Mouse (Mus musculus) stomach, embryonic 16.5 days (tissue): ENCODE results near the gene Phf23. TPM values are rescaled to one million over a fixed set of nuclear protein-coding genes. Genes with fewer than 3 reads are reported as not detected.

Experiments used
- ATAC-seq: fragments of 200-750 bp; cut with Nextera tagmentation; 2 replicates; pipeline ENCODE4 v1.8.0; 2017; ENCODE audit warnings: moderate number of reproducible peaks, moderate TSS enrichment; ENCODE audit not compliant: insufficient read depth, low FRiP score
- H3K27ac ChIP-seq: fragments of 300-500 bp; sonication (generic); 2 replicates; pipeline ENCODE4 v1.5.1; 2014; ENCODE audit warnings: low read length
- H3K27me3 ChIP-seq: fragments of 300-500 bp; sonication (generic); 2 replicates; pipeline ENCODE4 v1.6.1; 2014; ENCODE audit warnings: low read length, control low read depth, mixed read lengths; ENCODE audit not compliant: control insufficient read depth, insufficient read depth
- H3K36me3 ChIP-seq: fragments of 300-500 bp; sonication (generic); 2 replicates; pipeline ENCODE4 v1.6.1; 2014; ENCODE audit warnings: low read length; ENCODE audit not compliant: control insufficient read depth, insufficient read depth
- H3K4me1 ChIP-seq: fragments of 300-500 bp; sonication (generic); 2 replicates; pipeline ENCODE4 v1.6.1; 2014; ENCODE audit warnings: low read length, control low read depth, mixed read lengths; ENCODE audit not compliant: control insufficient read depth, insufficient read depth
- H3K4me2 ChIP-seq: fragments of 300-500 bp; sonication (generic); 2 replicates; pipeline ENCODE4 v1.6.1; 2014; ENCODE audit warnings: low read depth, low read length, mixed read lengths
- H3K4me3 ChIP-seq: fragments of 300-500 bp; sonication (generic); replicated peaks from 2 replicates; pipeline ENCODE4 v1.5.1; 2014; ENCODE audit warnings: mild to moderate bottlenecking, low read length
- H3K9ac ChIP-seq: fragments of 300-500 bp; sonication (generic); 2 replicates; pipeline ENCODE4 v1.6.1; 2014; ENCODE audit warnings: low read length
- H3K9me3 ChIP-seq: fragments of 300-500 bp; sonication (generic); replicated peaks from 2 replicates; pipeline ENCODE4 v1.6.1; 2016; ENCODE audit warnings: low read length, control low read depth; ENCODE audit not compliant: control insufficient read depth
- WGBS: fragments of 180-500 bp; shearing (Covaris S2); extraction: QIAGEN DNeasy Blood & Tissue Kit; methylation state at CpG from one replicate; pipeline ENCODE4 v1.1.7; 2014; 5-methylcytosine and 5-hydroxymethylcytosine counted together
- polyA plus RNA-seq: library from polyadenylated mRNA; unstranded; fragments of >200 nt; fragmentation: Nextera tagmentation; extraction: Ambion mirVana; gene quantifications from 2 replicates; pipeline ENCODE4 v1.2.1, GENCODE M21; 2015

Gene Phf23
- polyA plus RNA-seq, 1 experiment from 2014 or later = 47.9 TPM

DNA sequence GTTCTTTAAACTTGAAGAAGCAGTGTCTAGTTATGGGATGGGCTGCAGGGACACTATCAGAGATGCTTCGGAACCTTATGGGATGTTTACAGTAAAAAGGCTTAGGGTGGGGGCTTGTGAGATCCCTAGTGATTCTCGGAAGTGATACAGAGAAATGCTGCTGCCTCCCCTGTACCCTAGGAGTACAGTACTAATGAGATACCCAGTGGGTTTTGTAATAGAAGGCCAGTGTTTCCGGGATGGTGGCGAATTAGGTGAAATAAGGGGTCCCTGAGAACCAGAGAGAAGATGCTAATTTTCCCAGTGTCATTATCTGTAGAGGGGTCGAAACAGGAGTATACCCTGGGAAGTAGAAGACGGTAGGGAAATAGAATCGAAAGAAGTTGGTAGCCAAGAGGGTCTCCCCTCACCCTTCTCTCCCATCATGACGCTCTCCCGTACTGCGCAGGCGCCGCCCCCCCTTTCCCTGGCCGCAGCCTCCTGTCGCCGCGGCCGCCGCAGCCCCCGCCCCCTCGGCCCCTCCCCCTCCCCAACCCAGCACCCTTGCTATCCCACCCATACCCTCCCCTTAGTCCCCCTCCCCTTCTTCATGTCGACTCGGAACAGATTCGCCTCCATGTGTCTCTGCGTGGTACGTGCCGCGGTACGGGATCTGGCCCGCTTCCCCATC is 28.0 kb downstream of the Phf23 start:
- 5% methylated on average over 26 of the region's 29 CpGs for WGBS
- peak overlapping the region; percentile 41 for H3K4me3 ChIP-seq
- H3K36me3 ChIP-seq = no peaks in the 10 kb centered on the region
- peak overlapping the region; percentile 57 for H3K4me2 ChIP-seq
- H3K9me3 ChIP-seq = no peaks in the 10 kb centered on the region
- H3K27ac ChIP-seq = peak overlapping the region; percentile 34; the same call in 1 of the 2 replicates
- no peak for ATAC-seq
- H3K9ac ChIP-seq = peak overlapping the region; percentile 66
- no peaks in the 10 kb centered on the region for H3K27me3 ChIP-seq
- peaks cover 59% of the 10 kb centered on the region for H3K4me1 ChIP-seq

DNA sequence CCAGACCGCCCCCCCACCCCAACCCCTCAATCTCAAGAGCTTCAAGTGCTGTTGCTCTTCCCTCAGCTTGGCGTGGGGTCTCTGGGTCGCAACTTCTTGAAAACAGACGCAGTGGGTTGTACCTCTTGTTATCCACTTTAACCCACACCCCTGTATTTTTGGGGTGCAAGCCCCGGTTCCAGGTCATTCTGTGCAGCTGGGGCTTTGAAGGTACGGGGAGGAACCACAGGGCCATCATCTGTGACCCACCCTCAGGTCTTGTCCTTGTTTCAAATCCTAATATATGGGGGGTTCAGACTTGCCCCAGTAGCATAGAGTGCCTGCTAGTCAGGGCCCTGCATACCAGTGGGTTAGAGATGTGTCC is 28.6 kb downstream of the Phf23 start:
- peaks cover 58% of the 10 kb centered on the region for H3K4me1 ChIP-seq
- H3K4me3 ChIP-seq = peak overlapping the region; percentile 41
- H3K4me2 ChIP-seq = peak overlapping the region; percentile 57
- peak overlapping the region; percentile 66 for H3K9ac ChIP-seq
- ATAC-seq = no peak
- H3K9me3 ChIP-seq = no peaks in the 10 kb centered on the region
- 15% methylated on average over 6 of the region's 6 CpGs for WGBS
- H3K27me3 ChIP-seq = no peaks in the 10 kb centered on the region
- H3K27ac ChIP-seq = peak overlapping the region; percentile 34
- H3K36me3 ChIP-seq = no peaks in the 10 kb centered on the region

DNA sequence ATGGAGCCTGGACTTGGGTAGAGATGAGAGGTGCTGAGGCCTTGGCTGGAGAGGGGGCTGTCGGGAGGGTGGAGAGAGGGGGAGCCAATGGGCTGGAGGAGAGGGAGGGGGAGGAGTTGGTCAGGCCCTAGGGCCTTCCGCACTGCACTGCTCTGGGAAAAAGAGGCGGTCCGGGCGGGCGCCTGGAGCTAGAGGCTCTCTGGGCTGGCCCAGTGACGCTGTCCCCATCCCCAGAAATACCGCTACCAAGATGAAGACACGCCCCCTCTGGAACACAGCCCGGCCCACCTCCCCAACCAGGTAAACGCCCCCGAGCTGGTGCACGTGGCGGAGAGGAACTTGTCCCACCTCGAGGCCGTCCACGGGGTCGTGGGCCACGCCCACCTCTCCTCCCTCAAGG is 31.1 kb downstream of the Phf23 start:
- Histone ChIP-seq H3K27ac (peak overlapping the region; percentile 60), H3K9me3 (no peaks in the 10 kb centered on the region), H3K9ac (peak overlapping the region; percentile 41), H3K4me2 (peak overlapping the region; percentile 65), H3K36me3 (no peaks in the 10 kb centered on the region), H3K27me3 (no peaks in the 10 kb centered on the region), H3K4me1 (peaks cover 48% of the 10 kb centered on the region), H3K4me3 (peak overlapping the region; percentile 37)
- 6% methylated on average over 19 of the region's 19 CpGs for WGBS
- ATAC-seq = peak; percentile 65

DNA sequence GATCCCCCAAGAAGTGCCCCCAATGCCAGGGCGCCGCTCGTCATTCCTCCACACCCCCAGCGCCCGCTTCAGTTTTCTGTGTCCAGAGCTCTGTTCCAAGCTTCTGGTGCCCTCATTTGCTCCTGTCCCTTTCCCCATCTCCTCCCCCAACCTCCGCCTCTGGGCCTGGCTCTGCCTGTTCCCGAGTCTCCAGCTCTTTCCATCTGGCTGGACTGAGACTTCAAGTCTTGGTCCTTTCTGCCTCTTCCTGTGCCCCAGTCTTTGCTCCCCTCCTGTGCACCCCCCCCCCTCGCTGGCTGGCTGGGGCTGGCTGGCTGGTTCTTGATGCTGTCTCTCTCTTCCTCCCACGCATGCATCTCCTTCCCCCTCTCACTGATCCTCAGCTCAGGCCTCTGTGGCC is 31.8 kb downstream of the Phf23 start:
- Histone ChIP-seq H3K9me3 (no peaks in the 10 kb centered on the region), H3K4me1 (peaks cover 48% of the 10 kb centered on the region), H3K9ac (peak overlapping the region; percentile 39), H3K4me2 (peak overlapping the region; percentile 65), H3K27ac (peak overlapping the region; percentile 60), H3K27me3 (no peaks in the 10 kb centered on the region), H3K36me3 (no peaks in the 10 kb centered on the region), H3K4me3 (peak overlapping the region; percentile 37)
- ATAC-seq = no peak
- WGBS = 35% methylated on average over 9 of the region's 9 CpGs

DNA sequence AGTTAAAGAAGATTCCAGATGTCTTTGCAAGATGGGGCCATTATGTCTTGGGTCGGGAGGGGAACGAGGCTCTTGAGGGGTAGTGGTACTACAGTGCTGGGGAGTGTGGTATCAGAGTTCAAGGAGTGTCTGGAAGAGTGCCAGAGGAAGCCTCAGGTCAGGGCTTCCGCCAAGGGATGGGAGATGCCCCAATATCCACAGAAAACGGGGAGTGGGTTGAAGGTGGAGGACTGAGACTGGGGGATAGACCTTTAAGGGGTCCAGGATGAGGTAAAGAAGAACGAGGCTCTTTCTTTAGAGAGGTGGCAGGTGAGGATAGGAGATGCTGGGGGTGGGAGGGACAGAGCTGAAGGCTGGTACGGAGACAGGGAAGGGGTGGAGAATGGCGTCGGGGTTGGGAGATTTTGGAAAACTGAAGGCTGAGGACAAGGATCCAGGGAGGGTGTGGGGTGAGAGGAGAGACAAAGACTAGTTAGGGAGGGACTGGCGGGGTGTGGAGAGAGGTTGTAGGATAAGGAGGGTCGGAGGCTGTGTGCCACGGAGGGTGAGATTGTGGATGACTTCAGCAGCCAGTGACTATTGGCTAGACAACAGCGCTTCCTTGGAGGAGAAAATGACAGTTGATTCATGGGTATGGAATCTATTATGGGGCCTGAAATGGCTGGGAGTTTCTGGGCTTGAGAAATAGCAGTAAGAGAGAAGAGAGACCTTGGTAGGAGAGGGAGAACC is 33.0 kb downstream of the Phf23 start:
- peak; percentile 4 for ATAC-seq
- 20% methylated on average over 12 of the region's 12 CpGs for WGBS
- Histone ChIP-seq H3K9ac (peak overlapping the region; percentile 47), H3K36me3 (no peaks in the 10 kb centered on the region), H3K9me3 (no peaks in the 10 kb centered on the region), H3K4me3 (peak overlapping the region; percentile 32), H3K27me3 (no peaks in the 10 kb centered on the region), H3K4me1 (peaks cover 44% of the 10 kb centered on the region), H3K4me2 (peak overlapping the region; percentile 65), H3K27ac (peak overlapping the region; percentile 43)

DNA sequence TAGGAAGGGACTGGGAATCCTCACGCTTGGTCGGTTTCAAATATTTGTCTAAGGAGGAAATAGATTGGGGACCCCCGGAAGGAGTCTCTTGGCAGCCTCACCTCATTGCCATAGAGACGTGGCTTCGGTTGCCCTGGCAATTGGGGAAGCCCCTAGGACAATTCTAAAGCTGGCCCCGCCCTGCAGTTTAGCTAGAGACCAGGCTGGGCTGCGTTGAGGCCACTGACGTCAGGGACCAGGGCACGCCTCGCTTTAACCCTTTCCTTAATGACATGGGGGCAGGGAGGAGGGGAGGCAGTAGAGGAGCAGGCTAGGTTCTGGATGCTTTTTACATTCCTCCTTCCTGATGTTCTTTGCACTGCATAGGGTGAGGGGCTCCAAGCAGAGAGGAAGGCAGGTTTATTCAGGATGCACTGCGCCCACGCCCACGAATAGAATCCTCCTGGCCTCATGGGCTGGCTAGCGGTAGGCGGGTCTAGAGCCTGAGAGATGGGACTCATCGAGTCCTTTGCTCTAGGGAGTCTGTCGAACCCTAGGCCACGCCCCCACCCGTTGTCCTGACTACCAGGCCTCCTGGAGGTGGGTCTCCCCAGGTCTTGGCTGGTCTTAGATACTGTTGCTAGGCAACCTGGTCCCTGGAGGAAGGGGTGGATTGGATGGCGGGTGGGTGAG is 33.7 kb downstream of the Phf23 start:
- Histone ChIP-seq H3K36me3 (no peaks in the 10 kb centered on the region), H3K9me3 (no peaks in the 10 kb centered on the region), H3K4me2 (peak overlapping the region; percentile 65), H3K27me3 (no peaks in the 10 kb centered on the region), H3K4me1 (peaks cover 43% of the 10 kb centered on the region), H3K9ac (no peak overlapping the region; the same call in 1 of the 2 replicates), H3K4me3 (peak overlapping the region; percentile 32), H3K27ac (peak overlapping the region; percentile 43)
- ATAC-seq = peak; percentile 81
- WGBS = 2% methylated on average over 20 of the region's 20 CpGs

DNA sequence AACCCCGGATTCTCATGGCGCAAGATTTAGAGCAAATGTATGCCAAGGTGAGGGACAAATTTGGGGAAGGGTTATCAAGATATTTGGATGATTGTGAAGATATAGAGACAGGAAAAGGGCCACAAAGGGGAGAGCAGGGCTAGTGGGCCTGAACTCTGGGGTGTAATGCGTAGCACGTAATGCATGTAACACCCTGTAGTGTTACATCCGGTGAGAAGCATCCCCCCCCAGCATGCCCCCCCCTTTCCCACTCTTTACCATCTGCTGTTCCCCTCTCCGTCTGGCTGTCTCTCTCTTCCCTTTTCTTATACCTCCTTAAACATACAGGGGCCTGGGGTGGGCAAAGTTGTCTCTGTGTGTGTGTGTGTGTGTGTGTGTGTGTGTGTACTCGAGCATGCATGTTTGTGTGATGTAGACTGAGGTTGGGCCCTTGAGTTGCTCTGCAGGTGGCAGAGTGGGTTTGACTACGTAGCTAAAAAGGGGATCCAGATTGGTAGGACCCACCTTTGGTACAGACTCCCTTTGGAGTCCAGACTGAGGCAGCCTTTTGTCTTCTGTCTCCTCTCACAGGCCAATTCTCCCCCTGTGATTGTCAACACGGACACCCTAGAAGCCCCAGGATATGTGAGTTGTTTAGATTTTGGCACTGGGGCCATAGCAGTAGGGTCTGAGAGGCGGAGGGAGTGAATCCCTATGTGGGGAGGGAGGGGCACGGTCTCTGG is 34.4 kb downstream of the Phf23 start:
- Histone ChIP-seq H3K4me1 (peaks cover 43% of the 10 kb centered on the region), H3K27ac (0 out of 2 replicates have a peak overlapping the region, but pooled peaks have one; percentile 43), H3K27me3 (no peaks in the 10 kb centered on the region), H3K36me3 (no peaks in the 10 kb centered on the region), H3K4me3 (peak overlapping the region; percentile 32), H3K9me3 (no peaks in the 10 kb centered on the region), H3K9ac (no peak overlapping the region; the same call in 1 of the 2 replicates), H3K4me2 (peak overlapping the region; percentile 65)
- no peak for ATAC-seq
- WGBS = 39% methylated on average over 11 of the region's 11 CpGs

DNA sequence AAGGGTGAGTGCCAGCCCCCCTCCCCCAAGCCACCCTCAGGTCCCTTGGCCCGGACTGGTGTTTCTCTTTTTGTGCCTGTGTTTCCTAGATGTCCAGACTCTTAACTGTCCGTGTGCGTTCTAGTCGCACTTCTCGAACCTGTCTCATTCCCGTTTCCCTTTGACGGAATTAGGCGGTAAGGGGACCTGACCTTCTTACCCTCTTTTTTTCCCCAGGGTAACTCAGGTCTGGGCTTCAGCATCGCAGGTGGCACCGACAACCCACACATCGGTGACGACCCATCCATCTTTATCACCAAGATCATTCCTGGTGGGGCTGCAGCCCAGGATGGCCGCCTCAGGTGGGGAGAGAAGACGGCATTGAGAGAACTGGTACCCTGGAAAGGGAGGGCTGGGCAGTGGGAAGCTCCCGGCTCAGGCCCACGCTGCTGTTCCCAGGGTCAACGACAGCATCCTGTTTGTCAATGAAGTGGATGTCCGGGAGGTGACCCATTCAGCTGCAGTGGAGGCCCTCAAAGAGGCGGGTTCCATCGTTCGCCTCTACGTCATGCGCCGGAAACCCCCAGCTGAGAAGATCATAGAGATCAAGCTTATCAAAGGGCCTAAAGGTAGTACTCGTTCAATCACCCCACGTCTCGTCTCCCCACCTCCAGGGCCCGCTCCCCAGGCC is 35.2 kb downstream of the Phf23 start:
- Histone ChIP-seq H3K4me2 (no peak overlapping the region), H3K27ac (no peak overlapping the region), H3K4me3 (no peak overlapping the region), H3K27me3 (no peaks in the 10 kb centered on the region), H3K9ac (no peak overlapping the region), H3K4me1 (peaks cover 39% of the 10 kb centered on the region), H3K9me3 (no peaks in the 10 kb centered on the region), H3K36me3 (no peaks in the 10 kb centered on the region)
- ATAC-seq = no peak
- 91% methylated on average over 28 of the region's 28 CpGs for WGBS
